Mouse (Mus musculus): ENCODE results near the gene Wfs1. TPM values are rescaled to one million over a fixed set of nuclear protein-coding genes. Genes with fewer than 3 reads are reported as not detected.

The Wfs1 gene
- polyA plus RNA-seq (2021; fragmentation: Nextera tagmentation), result 77.3 and 97.8 TPM in 2 replicates
- long read RNA-seq, experiment 1, transcript Wfs1-201 (8 exons, 3,787 nt), result major isoform, 80 of 144 reads
- long read RNA-seq, experiment 1, partial matches to known transcripts, result 9 of 144 reads
- long read RNA-seq, experiment 1, other reads (novel, unspliced or antisense), result 53 of 144 reads
- long read RNA-seq, experiment 2, transcript Wfs1-201 (8 exons, 3,787 nt), result major isoform, 430 of 510 reads
- long read RNA-seq, experiment 2, partial matches to known transcripts, result 24 of 510 reads
- long read RNA-seq, experiment 2, other reads (novel, unspliced or antisense), result 56 of 510 reads

DNA sequence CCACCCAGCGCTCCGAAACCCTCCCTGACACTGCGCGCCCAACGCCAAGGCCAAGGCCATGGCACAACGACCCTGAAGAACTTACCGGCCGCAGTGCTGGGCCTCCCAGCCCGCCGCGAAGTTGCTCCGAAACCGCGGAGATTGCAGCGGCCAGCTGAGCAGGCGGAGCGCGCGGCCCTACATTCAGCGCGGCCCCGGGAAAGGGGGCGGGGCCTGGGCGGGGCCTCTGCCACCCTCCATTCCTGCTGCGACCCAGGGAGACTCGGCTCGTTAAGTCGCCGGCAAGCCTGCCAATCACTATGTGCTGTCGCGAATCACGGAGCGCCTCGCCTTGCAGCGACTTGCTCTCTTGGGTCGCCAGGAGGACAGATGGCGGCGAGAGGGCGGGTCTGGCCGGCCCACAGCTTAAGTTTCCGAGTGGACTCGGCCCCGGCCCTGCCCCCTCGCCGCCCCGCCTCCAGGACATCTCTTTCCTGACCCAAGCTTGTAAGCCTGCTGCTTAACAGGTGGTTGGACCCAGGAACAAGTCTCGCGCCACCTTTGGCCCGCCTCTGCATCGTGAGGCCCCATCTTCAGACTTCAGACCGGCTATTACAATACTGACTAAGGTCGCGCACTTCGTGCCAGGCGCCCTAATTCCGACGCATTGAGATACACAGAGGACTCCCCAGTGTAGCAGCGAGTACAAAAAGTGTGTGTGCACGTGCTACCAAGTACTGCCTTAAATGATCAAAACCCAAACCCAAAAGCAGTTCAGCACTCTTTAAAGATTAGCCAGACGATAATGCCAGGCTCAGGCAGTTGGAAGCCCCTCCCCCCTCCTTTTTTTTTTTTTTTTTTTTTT lies at the start of gene Wfs1:
Gene Wfs1, minus strand, starts transcription at position 425 of the 844 bp plus-strand sequence.

Other genes with a start within 250 kb of the Wfs1 start
- 33.9 and 39.7 TPM in 2 replicates for gene Bloc1s4, start 240.6 kb downstream of the Wfs1 start, polyA plus RNA-seq (2021; fragmentation: Nextera tagmentation)
- 709 and 780 TPM in 2 replicates for gene Mrfap1, start 192.4 kb downstream of the Wfs1 start, polyA plus RNA-seq (2021; fragmentation: Nextera tagmentation)
- gene Man2b2, start 158.6 kb downstream of the Wfs1 start, polyA plus RNA-seq (2021; fragmentation: Nextera tagmentation), result 28.2 and 29.0 TPM in 2 replicates
- 60.1 and 66.6 TPM in 2 replicates for gene Ppp2r2c, start 120.7 kb downstream of the Wfs1 start, polyA plus RNA-seq (2021; fragmentation: Nextera tagmentation)
- 0.53 and 0.84 TPM in 2 replicates for gene Gm1043, start 96.2 kb upstream of the Wfs1 start, polyA plus RNA-seq (2021; fragmentation: Nextera tagmentation)